Mouse (Mus musculus): ENCODE results near the gene Schip1.
A peak's percentile ranks its signal among the peaks of the same experiment; 100 is the strongest.

Schip1 gene

DNA sequence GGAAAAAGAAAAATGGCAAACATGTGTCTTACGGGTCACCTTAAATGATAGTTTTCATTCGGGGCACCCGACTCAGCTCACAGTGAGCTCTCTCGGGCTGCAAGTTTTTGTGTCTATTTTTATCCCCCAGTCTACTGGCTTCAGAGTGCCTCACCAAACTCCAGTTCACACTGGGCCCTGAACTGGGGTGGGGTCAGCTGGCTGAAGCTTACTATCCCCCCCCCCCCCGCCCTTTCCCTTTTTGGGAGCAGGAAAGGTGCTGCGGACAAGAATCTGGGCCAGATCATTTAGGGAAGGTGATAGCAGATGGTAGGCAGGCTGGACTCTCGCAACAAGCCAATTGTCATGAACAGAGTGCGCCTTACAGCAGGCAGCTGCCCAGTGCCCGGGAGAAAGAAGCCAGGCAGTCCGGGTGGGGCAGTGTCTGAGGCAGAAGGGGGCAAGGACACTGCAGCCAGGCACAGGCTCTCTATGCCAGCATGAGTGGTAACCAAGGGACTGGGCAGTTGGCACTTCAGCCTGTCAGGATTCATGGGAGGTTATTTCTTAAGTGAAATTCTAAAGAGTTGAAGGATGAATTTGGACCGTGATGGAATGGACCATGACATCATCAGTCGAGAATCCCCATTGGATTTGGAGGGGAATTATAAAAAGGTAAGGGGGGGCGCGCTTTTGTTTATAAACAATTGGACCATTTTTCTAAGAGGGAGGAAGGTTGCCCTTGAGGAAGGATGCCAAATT is 519.3 kb downstream of the Schip1 start:
- DNase-seq (ENCODE audit: low spot score in 2 of 2), result no peak

DNA sequence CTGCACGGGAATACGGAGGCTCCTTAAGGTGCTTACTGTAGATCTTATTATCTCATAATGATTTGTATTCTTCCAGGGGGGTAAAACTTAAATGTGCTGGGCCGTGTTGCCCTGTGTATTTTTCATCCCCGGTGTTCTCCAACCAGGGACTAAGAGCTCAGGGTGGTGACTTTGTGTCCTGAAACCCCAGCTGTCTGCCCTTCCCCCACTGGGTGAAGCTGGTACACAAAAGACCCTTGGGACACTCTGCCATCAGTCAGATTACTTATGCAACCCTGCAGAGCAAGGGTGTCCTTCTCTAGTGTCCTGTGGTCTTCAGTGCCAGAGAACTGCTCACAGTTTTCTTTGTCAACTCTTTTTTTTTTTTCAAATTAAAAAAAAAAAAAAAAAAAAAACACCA is 520.6 kb downstream of the Schip1 start:
- DNase-seq (ENCODE audit: low spot score in 2 of 2), result no peak

DNA sequence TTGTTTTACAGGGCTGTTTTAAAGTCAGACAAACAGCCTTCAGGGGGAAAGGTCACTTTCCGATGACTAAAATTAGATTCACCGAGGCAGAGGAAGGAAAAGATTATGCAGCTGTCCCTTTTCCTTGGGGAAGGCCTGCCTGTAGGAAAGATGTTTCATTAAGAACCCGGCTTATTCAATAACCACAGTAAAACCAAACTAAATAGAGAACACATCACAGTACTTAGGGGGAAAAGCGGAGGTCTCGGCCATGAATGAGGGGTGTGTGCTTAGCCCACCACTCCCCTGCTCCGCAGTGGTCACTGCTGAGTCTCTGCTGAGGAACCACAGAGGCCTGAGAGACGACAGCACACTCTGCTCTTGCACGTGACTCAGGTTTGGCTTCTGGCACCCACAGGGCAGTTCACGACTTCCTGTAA is 522.1 kb downstream of the Schip1 start:
- DNase-seq (ENCODE audit: low spot score in 2 of 2), result no peak

DNA sequence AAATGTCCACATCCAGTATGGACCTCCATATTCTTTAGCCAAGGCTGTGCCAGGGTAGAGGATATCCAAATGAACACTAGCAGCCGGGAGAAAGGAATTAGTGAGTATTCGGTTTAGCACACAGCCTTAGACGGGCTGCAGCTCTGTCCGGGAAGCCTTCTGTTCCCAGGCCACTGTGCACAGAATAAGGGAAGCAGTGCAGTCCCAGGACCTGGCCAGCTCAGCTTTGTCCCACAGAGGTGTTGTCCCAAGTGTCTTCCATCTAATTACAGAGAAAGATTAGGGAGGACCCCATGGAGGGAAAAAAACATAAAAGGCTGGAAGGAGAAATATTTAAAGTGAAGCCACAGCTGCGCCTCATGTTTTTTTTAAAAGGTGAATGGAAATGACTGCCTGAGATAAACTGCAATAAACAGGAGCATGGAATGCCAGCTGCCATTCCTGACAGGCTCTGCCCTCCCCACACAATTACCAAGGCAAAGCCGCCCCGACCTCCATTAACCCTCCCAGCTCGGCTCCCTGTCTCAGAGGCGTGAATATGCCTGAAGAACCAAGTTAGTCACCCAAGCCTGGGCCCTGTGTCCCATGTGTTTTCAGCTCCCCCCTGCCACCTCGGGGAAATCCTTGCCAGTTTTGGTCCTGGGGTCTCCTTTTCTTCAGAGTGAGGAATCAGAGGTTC is 523.1 kb downstream of the Schip1 start:
- DNase-seq (ENCODE audit: low spot score in 2 of 2), result no peak

DNA sequence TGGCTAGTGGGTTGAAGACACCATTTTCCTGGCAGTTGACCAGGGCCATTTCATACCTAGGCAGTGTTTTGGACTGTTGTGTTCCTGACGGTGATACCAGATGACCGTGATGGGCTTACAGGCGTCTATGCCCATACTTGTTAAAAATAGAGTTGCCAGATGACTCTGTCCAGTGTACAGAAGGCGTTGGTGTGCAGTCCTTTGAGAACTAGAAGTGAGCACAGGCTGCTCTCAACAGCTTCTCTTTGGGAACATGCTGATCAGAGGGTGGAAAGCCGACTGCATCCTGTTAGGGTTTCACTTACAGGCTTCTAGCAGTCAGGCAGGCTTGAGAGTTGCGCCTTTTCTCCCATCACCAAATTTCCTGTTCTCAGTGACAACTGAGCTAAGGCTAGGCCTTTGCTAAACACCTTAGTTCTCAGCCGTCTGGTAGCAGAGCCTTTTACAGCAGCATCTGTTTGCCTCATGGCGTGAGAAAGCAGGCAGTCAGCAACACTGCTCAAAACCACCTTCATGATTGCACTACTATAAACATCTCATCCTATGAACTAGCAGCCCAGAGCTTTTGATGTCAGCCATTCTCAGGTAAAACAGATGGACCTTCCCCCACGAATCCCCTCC is 524.7 kb downstream of the Schip1 start:
- no peak for DNase-seq (ENCODE audit: low spot score in 2 of 2)

DNA sequence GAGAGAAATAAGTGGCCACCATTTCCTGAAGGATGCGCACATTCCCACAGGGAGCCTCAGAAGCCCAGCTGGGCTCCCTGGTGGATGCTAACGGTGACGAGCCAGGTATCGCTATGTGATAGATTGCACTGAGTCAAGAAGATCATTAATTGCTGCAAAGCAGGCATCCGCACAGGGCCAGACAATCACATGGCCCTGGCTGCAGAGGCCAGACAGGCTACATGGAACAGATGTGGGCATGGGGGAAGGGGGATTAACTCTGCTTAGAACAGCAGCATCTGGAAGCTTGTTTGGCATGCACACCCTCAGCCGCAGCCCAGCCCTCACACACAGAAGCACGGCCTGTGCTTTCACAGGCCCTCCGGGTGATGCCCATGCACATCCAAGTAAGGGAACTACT is 525.8 kb downstream of the Schip1 start:
- DNase-seq (ENCODE audit: low spot score in 2 of 2), result no peak

DNA sequence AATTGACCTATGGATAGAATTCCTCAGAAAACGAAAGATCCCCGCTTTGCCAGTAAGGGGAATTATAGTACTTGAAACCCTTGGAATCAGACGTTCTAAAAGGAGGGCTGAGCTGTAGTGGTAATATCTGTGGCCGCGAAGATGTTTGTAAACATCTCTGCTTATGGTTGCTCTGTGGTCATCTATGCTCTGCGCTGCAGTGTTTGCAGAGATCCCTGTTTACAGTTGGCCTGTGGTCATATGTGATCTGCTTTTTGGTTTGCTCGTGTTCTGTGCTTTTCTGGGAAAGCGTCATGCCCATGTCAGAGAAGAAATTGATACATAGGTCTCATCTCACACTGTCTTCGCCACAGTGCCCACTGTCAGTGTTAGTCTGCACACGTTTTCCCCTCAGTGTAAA is 528.0 kb downstream of the Schip1 start:
- no peak for DNase-seq (ENCODE audit: low spot score in 2 of 2)

DNA sequence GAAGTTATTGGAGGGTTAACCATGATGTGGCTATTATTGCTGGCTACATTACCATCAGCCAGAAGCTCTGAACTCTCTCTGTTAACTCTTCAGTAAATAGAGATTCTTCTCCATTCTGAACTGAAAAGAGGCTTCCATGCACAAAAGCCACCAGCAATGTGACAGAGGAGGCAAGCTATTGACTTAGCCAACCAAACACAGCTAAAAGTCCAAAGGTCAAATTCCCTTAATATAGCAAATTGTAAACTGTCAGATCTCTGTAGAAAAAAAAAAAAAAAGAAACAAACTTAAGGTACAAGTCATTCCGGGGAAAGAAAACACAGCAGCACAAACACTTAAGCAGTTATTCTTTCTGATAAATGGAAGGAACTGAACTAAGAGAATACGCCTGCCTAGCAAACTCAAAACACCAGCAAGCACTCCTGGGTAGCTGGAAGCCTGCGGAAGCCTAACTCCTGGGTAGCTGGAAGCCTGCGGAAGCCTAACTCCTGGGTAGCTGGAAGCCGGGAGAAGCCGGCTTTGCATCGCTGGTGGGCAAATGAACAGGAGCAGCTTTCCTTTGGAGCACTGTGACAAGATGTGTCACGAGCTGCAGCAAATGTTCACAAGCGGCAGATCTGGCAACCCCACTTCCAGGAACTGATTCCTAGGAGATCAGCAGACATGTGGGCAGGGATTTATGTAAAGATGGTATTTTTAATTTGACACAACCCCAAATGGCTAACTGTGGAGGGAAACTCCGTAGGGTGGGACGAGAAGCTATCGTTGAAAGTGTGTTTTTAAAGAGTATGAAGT is 528.7 kb downstream of the Schip1 start:
- no peak for DNase-seq (ENCODE audit: low spot score in 2 of 2)

DNA sequence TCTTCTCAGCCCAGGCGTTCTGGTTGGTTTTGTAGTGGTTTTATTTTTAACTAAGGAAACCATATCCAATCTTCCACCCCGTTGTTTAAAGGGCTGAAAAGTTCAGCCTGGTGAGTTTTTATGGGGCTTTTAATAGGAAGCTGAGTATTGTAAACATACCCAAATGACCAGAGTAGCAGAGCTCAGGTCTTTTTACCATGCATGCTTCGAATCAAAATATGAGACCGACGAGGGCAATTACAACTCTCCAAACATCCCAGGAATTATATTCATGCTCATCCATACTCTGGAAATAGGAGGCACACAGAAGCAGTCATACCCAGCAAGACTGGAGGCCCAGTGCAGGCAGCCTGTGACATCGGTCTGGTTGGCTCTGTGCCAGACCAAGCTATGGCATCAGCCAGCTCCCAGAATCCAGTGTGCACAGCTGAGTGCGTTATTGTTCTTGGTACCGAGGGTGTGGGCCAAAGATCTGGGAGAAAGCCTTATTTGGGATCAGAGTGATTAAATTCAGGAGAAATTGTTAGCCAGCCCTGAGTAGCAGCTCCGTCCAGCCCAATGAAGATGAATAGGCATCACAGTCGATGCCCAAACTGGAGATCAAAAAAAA is 530.8 kb downstream of the Schip1 start:
- no peak for DNase-seq (ENCODE audit: low spot score in 2 of 2)

DNA sequence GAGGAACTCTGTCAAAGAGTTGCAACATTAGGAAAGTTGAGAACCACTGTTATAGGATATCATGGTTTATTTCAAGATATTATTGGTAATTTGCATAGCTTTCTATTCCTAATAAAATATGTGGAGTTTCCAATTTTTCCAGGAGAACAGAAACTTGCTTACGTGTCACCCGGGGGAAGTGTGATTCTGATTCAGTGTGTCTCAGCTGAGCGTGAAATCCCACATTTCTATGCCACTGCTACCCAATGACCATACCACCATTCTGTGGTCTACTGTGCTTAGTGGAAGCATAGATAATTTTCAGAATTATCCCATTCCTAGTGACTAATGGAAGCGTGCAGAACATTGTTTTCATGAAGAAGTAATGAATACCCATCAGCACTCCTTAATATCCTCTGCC is 532.3 kb downstream of the Schip1 start:
- DNase-seq (ENCODE audit: low spot score in 2 of 2), result no peak

DNA sequence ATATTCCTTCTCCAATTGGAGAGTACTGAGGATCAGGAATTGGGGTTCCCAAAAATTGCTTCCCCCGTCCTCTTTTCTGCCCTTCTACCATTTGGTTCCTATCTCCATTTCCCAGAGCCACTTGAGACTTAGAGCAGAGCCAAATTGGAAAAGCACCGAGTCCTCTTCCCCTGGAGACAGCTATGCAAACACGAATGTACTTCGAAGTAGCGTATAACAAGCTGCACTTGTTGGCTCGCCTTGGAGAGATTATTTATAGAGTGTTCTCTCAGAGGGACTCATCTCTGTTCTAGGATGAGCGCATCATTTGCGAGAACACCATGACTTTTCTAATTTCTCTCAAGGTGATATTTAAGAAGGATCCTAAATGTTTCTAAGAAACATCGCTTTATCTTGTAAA is 538.3 kb downstream of the Schip1 start:
- no peak for DNase-seq (ENCODE audit: low spot score in 2 of 2)

DNA sequence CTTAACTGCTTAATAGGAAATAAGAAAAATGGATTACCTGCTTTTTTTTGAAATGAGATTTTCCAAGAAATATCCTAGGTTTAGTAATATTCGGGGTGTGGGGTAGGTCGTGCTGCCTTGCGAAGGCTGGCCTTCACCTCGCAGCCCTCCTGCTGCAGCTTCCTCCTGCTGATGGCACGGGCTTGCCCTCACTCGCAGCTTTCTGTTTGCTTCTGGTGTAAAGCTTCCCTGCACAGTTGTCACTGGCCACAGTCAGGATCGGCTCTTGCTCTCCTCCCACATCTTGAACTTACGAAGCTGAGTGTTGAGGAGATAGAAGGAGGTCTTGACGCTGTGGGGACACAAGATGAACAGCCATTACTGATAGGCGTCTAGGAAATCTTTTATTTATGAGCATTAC is 539.9 kb downstream of the Schip1 start:
- DNase-seq (ENCODE audit: low spot score in 2 of 2), result no peak

DNA sequence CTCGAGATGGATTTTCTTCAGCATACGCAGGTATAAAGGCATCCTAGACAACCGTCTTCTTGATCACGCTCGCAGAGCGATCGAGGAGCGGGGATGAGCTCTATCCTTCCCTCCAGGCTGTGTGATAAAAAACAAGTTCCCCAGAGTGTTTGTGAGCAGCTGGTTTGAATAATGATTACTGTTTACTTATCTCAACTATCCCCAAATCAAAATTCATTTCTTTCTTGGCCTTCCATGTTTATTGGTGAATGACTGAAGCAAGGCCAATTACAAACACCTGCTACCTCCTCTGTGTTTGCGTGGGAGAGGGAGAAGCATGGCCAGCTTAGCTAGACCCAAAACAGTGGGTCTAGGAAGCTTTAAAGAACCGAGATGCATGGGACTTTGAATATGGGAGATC is 540.4 kb downstream of the Schip1 start:
- no peak for DNase-seq (ENCODE audit: low spot score in 2 of 2)

DNA sequence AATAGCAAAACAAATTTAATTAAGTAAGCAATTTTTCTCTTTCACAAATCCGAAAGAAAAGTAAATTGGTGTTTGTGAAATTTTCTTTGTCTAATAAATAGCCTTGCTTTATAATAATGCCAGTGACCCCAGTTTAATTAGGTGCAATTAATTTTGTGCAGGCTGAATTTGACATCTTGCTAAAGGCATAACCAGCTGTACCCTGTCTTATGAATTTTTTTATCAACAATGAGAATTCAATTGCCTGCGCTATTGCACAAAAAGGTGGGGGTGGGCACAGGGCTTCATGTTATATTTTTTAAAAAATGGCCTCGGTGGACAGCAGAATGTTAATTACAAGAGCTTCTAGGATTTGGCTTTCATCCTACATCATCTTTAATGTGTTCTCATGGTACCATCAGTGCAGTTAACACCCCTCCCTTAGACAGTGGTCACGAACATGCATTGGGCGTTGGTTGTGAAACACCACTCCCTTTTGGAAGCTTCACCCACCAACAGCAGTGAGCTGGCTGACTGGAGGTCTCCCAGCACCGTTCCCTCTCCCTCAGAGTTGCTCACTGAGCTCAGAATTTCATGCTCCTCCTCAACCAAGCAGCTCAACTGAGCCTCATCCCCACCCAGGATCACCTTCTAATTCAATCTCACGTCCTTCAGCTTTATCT is 541.5 kb downstream of the Schip1 start:
- no peak for DNase-seq (ENCODE audit: low spot score in 2 of 2)

DNA sequence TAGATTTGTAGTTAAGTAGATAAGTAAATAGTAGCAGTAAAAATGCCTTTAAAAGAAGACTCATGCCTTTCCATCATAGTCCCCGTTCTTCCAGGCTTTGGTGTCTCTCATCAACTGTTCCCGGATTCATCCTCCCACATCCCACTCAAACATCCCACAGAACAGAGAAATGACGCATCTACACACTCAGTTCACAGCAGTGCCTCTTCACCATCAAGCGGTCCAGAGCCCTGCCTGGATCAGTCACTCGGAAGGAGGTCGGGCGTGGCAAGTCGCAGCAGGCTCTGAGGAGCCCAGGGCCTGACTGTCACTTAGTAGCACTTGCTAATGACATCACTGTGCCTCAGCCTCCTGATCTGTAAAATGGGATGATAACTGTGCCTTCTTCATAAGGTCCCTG is 542.1 kb downstream of the Schip1 start:
- no peak for DNase-seq (ENCODE audit: low spot score in 2 of 2)

DNA sequence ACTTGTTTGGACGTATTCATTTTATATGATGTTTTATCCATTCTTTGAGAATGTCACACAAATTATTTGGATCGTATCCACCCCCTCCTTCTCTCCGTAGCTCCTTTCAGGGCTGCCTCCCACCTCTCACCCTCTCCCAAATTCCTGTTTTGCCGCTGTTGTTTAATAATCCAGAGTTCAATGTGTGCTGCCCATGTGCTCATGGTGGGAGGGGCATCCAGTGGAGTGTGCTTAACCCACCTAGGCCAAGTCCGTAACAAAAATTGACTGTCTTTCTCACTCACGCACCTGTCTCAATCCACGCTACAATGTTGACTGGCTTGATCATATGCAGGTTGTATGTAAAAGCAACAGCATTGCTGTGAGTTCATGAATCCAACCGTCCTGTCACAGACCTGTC is 542.7 kb downstream of the Schip1 start:
- no peak for DNase-seq (ENCODE audit: low spot score in 2 of 2)

DNA sequence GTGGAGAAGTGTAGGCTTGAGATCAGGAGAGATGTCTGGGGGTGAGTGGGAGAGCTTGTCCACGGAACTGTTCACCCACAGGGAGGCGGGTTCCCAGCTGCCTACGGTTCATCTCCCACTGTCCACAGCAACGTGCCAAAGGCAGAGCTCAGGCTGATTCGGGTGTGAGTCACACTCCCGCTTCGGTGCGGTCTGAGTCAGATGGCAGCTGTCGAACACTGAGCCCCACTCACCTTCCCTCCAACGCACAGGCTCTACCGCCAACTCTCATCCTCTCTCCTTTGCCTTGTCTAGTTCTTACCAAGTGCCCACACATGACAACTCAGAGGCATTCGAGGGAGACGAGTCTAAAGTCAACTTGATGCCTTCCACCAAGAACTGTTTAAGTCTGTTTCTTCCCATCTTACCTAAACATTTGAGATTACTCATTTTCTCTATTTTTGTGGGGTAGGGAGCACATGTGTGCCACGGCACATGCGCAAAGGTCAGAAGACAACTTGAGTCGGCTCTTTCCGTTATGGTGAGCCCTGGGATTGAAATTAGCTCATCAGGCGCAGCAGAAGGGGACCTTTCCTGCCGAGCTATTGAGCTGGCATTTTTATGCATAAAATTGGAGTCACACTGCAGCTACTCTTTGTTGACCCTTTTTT is 544.4 kb downstream of the Schip1 start:
- DNase-seq (ENCODE audit: low spot score in 2 of 2), result no peak

DNA sequence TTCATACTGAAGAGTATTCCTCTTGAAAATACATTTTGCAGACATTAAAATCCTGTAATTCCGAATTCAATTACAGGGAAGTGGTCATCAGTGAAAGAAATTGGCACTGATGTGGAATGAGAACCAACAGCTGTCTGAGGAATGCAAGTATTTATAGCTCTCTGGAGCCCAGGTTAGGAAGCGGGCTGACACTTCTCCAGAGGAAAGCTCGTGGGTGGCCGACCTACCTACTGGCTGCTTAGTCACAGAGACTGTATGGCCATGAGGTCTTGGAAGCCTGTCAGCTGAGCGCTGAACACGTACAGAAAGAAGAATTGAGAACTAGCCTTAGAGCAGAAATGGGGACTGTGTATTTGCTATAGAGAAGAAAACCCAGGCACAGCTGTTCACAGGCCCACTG is 545.4 kb downstream of the Schip1 start:
- no peak for DNase-seq (ENCODE audit: low spot score in 2 of 2)

DNA sequence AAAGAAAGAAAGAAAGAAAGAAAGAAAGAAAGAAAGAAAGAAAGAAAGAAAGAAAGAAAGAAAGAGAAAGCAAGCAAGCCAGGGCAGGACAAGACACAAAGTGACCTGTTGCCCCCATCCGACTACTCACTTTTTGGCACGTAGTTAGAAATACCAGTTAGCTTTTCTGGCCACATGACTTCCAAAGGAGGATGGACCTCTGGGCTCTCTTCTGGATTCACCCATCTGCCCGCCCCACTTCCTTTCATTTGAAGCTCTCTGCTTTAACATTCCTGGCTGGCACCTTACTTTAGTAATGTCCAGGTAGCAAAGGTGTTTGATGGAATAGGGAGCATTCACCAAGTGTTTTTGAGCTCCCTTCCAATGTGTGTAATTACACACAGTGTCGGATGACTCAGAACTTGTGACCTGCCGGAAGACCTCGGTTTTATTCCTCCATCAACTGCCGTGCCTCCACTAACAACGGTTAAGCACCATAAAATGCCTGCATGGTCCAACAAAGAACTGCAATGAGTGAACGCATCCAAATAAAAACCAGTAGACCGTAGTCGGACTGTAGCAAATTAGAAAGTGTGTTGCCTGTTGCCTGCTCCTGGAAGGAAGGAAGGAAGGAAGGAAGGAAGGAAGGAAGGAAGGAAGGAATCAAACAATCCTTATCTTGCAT is 546.1 kb downstream of the Schip1 start:
- no peak for DNase-seq (ENCODE audit: low spot score in 2 of 2)

DNA sequence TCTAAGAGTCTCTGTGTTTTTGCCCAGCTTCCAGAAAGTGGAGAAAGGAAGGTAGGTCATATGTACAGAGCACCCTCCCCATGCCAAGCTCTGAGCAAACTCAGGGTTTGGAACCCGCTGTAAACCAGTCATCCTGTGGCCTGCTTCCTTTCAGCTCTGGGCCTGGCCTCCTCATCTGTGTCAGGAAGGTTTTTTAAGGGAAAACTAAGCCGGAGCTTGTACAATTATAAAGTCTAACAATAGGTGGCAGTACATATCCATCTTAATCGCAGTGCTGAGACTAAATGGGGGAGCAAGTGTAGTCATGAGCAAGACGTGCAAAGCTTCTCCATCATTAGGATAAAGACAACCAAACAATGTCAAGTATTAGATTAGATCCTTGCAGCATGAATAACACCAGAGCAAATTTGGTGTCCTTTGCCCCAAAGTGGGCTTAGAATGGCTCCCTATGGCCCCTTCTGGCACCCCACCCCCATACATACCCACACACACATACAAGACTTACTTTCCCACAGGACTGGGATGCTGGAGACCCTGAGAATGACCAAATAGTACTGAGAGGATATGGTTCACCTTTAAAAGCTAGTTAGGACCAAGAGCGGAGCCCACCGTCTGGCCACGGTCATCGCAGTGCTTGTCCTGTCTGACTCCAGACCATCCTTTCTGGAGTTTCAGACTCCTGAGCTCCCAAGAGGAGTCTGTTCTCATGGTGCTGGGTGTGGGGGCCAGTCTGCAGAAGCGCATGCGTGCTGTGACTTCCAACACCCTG is 550.6 kb downstream of the Schip1 start:
- peak in 1 of 2 experiments; percentile 45 for DNase-seq (ENCODE audit: low spot score in 2 of 2)

Data from thymus, postnatal 10 days (tissue).